Mouse (Mus musculus): ENCODE data around the gene Scand1.

Scand1 gene

DNA sequence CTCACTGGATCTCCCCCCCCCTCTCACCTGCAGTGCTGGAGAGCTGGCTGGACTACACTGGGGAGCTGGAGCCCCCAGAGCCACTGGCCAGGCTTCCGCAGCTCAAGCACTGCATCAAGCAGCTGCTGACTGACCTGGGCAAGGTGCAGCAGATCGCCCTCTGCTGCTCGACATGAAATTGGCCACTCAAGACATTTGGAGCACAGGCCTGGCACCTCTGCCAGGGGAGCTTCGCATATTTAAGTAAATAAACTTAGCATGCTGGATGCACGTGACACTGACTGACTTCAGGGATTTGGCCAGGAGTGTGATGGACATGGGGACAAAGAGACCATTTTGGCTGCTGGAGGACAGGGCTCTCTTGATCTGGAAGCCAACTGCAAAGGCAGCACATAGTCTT, 5.2 kb downstream of the Scand1 start:
- no peak for DNase-seq (ENCODE audit: low spot score)

DNA sequence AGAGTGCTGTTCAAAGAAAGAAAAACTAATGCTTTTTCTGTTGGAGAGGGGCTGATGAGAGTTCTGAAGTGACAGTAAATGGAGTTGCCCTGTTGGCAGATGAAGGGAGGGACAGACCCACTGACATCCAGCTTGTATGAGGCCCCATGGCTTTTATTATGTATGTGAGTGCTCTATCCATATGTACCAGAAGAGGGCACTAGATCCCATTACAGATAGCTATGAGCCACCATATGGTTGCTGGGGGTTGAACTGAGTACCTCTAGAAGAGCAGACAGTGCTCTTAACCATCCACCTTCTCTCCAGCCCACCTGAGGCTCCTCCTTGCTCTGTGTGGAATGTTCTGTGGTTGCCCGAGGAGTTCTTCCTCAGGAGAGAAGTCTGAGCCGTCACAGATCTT, 6.7 kb downstream of the Scand1 start:
- no peak for DNase-seq (ENCODE audit: low spot score)

DNA sequence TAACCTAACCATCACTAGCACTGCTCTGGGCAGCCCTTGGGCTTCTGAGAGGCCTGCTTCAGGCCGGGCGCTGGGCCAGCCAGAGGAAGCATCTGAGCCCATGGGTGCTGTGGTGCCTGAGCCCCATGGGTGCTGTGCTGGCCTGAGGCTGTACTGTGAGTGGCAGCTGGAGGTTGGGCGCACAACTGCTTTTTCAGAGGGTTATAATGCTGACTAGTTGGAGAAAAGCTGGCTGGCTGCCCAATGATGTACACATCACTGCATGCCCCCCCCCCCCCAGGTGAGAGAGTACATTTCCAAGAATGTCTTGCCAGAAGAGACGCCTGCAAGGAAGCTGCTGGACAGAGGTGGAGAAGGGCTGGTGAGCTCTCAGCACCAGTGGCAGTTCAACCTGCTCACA, 8.2 kb downstream of the Scand1 start:
- DNase-seq (ENCODE audit: low spot score) = no peak

DNA sequence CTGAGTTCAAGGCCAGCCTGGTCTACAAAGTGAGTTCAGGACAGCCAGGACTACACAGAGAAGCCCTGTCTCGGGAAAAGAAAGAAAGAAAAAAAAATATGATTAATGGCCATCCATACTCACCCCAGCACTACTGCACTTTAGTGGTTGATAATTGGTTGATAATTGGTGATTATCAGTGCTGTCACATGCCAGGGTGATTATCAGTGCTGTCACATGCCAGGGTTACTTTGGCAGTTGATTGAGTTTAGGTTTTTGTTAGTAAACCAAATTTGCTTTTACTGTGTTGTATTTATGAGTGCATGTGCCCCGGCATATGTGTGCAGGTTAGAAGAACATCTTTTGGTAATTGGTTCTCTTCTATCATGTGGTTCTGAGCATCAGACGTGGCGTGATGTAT, 10.4 kb downstream of the Scand1 start:
- no peak for DNase-seq (ENCODE audit: low spot score)

DNA sequence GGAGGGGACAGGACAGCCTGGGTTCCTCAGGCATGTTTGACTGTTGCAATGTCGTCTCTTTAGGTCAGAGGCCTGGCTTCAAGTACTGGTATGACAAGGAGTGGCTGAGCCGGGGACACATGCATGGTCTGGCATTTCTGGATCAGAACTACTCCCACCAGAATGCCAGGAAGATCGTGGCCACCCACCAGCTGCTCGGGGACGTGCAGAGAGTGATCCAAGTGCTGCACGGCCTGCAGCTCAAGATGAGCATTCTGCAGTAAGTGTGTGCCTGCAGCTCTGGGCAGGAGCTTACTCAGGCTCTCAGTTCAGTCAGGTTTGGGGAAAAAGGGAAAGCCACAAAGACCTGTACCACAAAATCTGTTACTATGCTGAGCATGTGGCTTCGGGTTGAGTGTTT, 14.0 kb downstream of the Scand1 start:
- no peak for DNase-seq (ENCODE audit: low spot score)

DNA sequence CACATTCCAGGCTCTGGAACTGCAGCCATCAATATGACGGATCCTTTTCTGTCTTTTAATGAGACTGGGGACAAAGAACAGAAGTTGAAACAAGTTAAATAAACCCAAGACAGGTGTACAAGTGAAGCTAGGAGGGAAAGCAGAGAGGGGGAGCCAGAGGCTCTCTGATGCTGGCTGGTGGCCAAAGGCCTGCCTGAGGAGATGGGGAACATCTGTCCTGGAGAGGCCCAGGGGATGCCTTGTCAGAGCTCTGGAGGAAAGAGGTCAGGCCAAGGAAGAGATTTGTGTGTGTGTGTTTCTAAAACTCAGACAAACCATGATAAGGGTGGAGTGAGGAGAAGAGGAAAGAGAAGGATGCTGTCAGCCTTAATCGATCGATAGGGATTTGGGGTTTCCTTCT, 14.9 kb downstream of the Scand1 start:
- DNase-seq (ENCODE audit: low spot score) = no peak

DNA sequence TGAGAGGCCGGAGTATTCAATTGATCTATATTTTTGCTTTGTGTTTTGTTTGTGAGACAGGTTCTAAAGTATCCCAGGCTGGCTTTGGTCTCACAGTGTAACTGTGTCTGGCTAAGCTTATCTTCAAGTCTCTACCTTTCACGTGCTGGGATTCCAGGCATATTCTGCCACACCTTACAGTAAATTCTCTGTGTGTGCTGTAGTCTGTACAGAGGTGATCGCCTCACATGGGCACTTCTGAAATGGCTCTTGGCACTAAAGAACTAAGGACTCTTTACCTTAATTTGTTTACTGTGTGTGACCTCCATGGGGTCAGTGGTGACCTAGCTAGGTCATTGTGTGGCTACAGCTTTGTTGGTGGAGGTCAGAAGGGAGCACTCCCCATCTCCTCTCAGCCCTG, 16.3 kb downstream of the Scand1 start:
- DNase-seq (ENCODE audit: low spot score) = no peak

DNA sequence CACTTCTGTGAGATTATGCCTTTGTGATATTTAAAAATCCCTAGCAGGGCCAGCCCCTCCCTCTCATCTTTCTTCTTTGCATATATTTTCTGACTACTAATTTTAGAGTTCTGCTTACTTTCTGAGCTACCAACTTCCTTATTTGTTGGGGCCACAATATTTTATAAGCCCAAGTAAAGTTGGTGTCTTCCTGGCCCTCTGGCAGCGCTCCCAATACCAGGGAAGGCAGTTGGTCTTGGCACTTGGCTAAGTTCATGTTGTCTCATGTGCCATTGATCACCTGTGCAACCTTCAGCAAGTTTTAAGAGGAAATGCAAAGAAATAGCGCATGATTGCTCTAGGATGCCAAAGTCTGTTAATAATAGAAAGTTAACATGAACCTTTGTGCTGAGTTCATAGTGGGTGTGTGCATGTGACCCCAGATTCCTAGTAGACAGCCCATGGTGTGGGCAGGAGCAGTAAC, 16.9 kb downstream of the Scand1 start:
- DNase-seq (ENCODE audit: low spot score) = no peak

DNA sequence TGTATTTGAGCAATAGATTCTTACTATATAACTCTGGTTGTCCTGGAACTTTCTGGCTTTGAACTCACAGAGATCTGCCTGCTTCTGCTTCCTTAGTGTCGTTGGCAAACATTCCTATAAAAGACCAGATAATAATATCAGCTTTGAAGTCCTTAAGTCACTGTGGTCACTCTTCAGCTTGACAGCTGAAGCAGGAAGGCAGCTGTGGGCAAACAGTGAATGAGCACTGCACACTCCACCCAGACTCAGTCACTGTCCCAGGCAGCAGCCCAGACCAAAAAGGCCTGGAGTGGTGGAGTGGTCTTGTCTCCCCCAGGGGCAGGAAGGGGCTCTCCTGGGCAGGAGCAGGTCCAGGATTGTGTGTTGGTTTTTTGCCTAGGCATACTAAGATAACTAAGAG, 20.5 kb downstream of the Scand1 start:
- no peak for DNase-seq (ENCODE audit: low spot score)

DNA sequence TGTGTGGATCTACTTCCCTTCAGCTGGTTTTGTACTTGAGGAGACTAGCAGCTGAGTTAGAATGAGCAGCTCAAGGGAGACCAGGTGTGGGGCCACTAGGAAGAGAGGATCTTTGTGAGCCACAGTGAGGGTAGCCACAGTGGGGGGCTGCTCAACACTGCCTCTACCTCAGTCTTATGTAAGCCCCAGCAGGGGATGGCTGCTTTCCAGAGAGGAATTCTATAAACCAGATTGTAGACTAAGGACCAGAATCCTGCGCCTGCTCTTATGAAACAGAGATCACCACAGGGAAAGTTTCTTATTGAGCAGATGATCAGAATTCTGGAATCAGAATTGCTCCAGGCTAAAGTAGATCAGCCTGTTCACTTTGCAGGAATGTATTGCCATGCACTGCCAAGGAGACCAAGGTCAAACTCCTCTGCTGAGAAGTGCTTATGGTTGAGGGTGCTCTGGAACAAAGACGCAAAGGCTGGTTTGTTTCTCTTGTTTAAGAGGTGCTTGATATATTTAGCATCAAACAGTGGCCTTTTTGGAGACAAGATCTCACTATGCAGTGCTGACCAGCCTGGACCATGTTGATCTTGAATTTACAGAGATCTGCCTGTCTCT, 22.8 kb downstream of the Scand1 start:
- DNase-seq (ENCODE audit: low spot score) = no peak

DNA sequence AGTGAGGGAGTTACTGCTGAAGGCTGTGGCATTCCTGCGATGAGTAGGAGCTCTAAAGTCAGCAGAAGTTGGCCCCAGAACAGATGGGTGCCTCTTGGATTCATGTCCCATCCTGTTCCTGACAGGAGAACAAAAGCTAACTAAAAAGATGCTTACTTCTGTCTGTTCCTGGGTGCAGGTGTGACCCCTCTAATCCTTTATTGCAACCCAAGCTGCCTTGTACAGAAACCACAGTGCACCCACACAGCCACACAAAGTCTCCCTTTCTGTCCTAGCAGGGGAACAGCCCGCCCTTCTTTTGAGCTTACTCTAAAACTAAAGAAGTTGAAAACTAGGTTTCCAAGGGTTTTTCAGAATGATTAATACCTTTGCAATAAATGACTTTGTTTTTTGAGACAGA, 24.3 kb downstream of the Scand1 start:
- DNase-seq (ENCODE audit: low spot score) = no peak

DNA sequence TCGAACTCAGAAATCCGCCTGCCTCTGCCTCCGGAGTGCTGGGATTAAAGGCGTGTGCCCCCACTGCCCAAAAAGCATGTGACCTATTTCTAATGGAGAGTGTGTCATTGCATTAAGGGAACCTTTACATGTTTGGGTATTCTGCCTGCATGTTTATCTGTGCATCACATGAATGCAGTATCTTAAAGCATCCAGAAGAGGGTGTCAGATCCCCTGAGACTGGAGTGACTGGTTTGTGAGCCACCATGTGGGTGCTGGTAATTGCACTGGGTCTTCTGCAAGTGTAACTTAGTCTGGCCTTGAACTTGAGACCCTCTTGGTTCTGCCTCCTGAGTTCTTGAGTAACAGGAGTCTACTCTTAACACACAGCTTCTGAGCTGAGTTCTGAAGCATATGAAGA, 25.8 kb downstream of the Scand1 start:
- DNase-seq (ENCODE audit: low spot score) = no peak

DNA sequence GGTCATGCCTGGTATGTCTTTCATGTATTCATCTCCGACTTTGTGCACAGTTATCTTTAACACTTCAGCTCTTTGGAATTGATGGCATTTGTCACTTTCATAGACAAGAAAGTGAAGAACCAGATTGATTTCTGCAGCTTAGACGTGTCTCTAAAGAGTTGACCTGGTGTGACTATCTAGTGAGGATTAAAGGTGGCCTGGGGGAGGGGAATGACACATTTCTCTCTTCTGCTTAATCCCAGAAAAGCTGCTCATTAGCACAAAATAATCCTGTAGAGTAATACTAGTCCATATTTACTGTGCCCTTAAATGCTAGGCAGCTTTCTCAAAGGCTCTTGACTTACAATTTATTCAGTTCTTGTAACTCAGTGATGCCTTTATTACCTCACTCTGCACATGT, 27.3 kb downstream of the Scand1 start:
- no peak for DNase-seq (ENCODE audit: low spot score)

DNA sequence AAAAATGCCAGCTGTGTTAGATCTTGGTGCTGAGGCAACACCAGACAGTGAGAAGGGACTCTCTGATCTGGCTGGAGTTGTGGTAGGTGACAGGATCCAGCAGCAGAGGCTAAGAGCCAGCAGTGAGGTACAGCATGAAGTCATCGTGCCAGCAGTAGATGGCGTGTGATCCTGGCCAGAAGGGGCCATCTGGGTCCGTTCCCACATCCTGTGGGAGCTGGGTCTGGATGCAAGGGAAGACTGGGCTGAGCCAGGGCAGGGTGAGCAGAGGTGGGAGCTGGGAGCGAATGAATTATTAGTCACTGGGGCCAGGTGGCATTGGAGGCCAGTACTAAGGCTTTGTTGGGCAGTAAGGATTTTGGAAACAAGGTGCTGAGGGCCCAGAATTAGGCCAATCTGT, 31.3 kb downstream of the Scand1 start:
- no peak for DNase-seq (ENCODE audit: low spot score)

DNA sequence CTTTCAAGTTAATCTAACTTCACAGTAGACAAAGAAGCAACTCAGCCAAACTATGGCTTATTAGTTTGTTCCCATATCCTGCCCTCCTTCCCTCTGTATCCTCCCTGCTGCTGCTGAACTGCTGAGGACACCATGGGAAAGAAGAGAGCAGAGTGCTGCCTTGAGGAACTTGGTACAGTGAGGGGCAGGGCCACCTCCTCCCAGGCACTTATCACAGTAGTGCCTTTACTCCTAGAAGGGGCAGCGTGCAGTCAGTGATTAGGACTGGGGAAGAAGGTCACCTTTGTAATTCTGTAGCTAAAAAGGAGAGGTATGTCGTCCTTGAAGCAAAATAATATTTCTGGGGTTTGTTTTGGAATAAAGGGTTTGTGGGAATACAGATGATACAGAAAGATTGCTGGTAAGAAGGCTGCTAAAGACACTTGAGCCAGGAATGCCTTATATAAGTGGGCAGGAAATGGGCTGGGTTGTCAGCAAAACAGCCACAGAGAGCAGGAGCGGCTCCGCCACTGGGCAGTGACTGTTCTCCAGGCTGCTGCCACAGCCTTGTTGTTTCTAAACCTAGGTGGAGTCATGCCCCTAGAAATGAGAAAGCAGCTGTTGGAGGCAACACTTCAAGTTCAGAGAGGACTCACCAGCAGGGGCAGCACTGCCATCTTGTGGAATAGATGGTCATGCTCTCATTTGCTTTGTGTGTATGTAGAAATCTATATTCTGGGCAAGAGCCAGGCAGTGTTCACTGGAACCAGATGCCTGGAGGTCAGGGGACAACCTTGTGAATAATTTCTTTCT, 34.1 kb downstream of the Scand1 start:
- peak; percentile 16 for DNase-seq (ENCODE audit: low spot score)

DNA sequence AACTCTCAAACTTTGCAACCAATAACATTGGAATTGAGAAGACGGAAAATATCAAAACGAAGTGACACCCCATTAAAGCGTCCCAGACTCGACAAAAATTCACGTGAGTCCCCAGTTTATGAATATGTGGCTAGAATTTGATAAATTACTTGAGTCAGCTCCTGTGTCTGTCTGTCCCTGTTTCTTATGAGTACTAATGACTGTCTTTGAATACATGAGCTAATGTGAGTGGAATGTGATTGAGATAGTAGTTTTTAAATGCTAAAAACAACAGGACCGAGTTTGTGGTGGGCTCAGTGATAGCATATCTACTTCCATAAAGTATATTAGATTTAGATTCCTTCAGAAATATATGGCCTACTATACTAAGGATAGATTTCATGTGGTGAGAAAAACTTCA, 40.0 kb downstream of the Scand1 start:
- DNase-seq (ENCODE audit: low spot score) = no peak

DNA sequence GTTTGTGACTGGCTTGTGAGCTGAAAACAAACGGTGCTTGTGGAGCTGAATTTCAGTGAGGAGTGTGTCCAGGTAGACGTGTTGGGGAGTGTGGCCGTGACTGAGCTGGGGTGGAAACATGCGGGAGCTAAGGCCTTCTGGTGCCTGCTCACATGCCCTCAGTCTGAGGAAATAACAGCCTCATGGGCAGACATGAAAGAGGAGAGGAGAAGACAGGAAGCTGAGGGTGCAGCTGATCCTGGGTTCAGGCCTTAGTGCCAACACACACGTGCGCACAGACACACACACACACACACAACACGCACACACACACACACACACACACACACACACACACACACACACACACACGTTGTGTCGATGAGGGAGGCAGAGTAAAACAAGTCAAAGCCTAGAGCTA, 44.9 kb downstream of the Scand1 start:
- DNase-seq (ENCODE audit: low spot score) = no peak

DNA sequence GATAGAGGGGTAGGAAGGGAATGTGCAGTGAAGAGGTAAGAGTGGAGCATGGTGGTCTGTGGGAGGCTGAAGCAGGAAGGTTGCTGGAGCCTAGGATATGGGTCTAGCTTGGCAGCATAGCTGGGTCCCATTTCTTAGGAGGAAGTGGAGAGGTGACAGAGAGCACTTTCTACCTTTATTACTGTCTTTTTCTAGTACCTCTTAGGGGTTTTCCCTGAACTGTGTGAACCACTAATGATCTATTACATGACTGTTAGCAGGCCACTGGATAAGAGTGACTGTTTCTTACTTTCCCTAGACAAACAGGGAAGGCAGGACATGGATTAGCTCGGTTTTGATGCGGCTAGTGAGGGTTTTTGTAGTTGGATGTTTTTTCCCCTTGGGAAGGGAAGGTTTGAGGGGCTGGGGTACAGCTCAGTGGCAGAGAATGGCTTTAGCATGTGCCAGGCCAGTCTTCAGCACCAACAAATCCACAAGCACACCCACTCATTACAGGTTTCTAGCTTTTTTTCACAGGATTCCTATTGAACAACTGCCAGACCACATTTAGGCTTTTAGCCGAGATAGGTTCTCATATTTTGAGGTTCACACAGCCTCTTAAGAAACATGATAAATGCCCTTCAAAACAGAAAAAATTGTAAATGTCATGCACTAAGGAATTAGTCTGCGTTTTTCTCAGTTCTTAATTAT, 49.2 kb downstream of the Scand1 start:
- no peak for DNase-seq (ENCODE audit: low spot score)

All from urinary bladder, postnatal 10 days (tissue).